Mouse (Mus musculus) neutrophil, adult 5-6 weeks (primary cell): ENCODE data around the gene Fuom. TPM values are rescaled to one million over a fixed set of nuclear protein-coding genes. Genes with fewer than 3 reads are reported as not detected.
"Not testable (repeated sequence)": the region's sequence is repeated elsewhere in the genome, so short reads cannot be mapped to it uniquely, and the experiment has no call there.

Experiments
- ATAC-seq: fragments of 151-379, 151-347 bp; 2 replicates; pipeline ENCODE4 v1.8.0; 2017; ENCODE audit warnings: mild to moderate bottlenecking, moderate TSS enrichment; ENCODE audit not compliant: insufficient number of reproducible peaks, poor library complexity, low FRiP score, severe bottlenecking; ENCODE audit errors: extremely low read depth
- total RNA-seq: library from RNA; stranded (forward); fragments of 200-1000 nt; gene quantifications from 2 replicates; pipeline ENCODE4 v1.2.3, GENCODE M21; 2017

The Fuom gene
- 1.9 TPM in 1 of 2 replicates, not detected in the other for total RNA-seq

GRCm38 (mm10) chr7:140101993-140102860 is at the start of gene Fuom:
Gene Fuom (minus strand): TSS chr7:140102441.
- ATAC-seq, result peak; percentile 52

- ATAC-seq, result no peak
These were observed 42.3 kb upstream of the Fuom start for GRCm38 (mm10) chr7:140144550-140144949.

GRCm38 (mm10) chr7:140141350-140141749 is 39.1 kb upstream of the Fuom start:
- peak; percentile 73 for ATAC-seq

GRCm38 (mm10) chr7:140138021-140138310 is 35.7 kb upstream of the Fuom start:
- ATAC-seq, result no peak

GRCm38 (mm10) chr7:140137135-140138020 is 35.1 kb upstream of the Fuom start, which contains the start of gene Mtg1:
Gene Mtg1 (plus strand): TSS chr7:140137564.
- ATAC-seq, result peak; percentile 69

- no peak for ATAC-seq
These were observed 33.0 kb upstream of the Fuom start for GRCm38 (mm10) chr7:140135106-140135770.

- ATAC-seq, result not testable (repeated sequence)
These were observed 31.8 kb upstream of the Fuom start for GRCm38 (mm10) chr7:140134033-140134432.

DNA sequence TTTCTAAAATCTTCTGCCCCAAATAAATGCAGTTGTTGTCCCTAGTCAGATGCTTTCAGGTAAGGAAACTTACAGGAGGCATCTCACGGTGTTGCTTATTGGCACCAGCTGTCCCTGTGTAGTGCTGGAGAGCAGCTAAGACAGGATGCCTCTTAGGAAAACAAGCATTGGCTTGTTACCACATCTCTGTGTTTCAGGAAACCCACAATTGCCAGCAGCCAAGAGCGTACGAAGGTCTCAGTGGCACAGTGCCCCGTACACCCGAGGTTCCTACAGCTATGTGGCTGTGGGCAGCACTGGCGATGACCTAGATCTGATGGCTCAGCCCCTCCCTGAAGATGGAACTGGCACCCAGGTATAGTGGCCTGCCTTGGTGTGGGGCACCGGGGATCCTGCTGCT is 29.9 kb upstream of the Fuom start:
- ATAC-seq, result not testable (repeated sequence)

- no peak for ATAC-seq
These were observed 25.7 kb upstream of the Fuom start for GRCm38 (mm10) chr7:140127911-140128310.

GRCm38 (mm10) chr7:140126934-140127333 is 24.7 kb upstream of the Fuom start:
- ATAC-seq, result no peak

DNA sequence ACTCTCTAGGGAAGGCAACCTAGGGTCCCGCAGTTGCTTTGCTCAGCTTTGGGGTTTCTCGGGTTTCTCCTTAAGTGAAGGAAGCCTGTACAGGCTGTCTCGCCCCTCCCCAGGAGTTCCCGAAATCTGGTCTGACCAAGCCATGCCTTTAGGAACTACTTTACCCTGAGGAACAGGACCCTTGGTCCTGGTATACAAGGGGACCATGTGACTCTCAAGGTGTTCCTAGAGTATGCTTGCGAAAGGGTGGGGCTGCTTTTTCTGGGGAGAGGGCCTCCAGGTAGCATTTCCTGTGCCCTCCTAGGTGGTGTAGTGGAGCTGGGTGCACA is 23.7 kb upstream of the Fuom start:
- ATAC-seq, result no peak

DNA sequence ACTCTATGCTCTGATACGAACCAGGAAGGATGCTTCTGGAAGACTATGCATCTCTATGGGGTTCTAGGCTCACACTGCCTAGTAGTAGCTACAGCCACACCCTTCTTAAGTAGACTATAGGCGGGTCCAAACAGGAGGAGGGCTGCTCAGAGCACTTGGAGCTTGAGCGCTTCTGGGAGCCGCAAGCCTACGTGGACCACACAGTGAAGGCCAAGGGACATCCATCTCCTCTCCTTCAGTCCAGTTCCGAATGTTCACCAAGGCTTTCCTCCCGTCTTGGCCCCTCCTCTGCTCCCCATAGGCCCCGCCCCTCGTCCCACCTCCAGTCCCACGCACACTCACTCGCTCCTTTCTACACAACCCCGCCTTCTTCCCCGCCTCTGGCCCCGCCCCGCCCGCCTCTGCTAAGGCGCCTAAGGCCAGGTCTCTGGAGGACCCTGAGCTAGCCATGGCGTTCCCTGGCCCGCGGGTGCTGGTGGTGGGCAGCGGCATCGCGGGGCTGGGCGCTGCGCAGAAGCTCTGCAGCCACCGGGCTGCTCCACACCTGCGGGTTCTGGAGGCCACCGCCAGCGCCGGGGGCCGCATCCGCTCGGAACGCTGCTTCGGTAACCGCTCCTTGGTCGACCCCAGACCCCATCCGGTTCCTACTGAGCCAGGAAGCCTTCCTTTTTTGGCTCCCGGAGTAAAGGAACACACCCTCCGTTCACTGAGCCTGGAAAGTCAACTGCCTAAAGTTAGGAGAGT is 23.2 kb upstream of the Fuom start:
- peak; percentile 95 for ATAC-seq

DNA sequence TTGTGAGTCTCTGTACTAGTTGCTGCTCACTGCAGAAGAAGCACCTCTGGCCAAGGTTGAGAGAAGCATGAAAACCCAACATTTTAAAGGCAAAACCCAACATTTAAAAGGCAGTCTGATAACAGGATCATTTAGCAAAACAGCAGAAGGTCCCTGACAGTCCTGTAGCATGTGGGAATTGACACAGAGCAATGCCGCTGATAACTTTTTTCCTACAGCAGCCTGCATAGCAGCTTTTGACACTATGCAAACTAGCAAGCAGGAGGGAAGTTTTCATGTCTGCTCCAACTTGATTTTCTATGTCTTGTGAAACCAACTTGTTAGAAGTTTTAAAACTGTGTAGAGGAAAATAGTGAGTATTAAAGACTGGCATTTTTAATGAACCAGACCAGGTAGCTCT is 22.1 kb upstream of the Fuom start:
- ATAC-seq, result no peak

DNA sequence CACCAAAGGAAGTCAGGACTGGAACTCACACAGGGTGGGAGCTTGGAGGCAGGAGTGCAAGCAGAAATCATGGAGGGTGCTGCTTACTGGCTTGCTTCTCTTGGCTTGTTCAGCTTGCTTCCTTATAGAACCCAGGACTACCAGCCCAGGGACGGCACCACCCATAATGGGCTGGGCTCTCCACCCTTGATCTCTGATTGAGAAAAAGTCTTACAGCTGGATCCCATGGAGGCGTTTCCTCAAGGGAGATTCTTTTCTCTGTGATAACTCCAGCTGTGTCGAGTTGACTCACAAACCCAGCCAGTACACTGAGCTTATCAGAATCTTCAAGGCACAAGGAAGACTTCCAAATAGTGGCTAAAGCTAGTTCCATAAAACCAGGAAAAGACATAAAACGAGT is 20.5 kb upstream of the Fuom start:
- no peak for ATAC-seq

DNA sequence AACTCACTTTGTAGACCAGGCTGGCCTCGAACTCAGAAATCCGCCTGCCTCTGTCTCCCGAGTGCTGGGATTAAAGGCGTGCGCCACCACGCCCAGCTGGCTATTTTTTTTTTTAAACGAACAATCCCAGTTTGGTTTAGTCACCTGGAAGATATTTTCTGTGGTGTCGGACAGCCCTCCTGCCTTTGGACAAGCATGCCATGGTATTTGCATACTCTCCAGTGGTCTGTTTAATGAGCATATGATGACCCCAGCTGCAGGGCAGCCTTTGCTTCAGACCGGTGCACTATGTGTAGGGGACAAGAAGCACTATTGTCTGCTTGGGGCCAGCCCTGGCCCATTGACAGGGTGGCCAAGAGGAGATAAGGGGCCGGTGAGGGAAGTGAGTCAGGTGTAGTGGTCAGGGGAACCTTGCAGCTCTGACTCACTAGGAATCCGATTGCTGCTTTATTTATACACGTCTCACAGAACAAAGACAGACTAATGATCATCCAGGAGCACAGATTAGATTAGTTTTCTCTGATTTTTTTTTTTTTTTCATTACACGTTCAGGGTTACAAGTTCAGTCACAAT is 19.2 kb upstream of the Fuom start:
- no peak for ATAC-seq

GRCm38 (mm10) chr7:140120484-140120883 is 18.2 kb upstream of the Fuom start:
- no peak for ATAC-seq

- peak; percentile 98 for ATAC-seq
These were observed 14.3 kb upstream of the Fuom start, which contains the start of gene Echs1 for GRCm38 (mm10) chr7:140116329-140117054. Gene Echs1 (minus strand): TSS chr7:140116476.
